Mouse (Mus musculus): ENCODE data around the gene Exog.

DNA sequence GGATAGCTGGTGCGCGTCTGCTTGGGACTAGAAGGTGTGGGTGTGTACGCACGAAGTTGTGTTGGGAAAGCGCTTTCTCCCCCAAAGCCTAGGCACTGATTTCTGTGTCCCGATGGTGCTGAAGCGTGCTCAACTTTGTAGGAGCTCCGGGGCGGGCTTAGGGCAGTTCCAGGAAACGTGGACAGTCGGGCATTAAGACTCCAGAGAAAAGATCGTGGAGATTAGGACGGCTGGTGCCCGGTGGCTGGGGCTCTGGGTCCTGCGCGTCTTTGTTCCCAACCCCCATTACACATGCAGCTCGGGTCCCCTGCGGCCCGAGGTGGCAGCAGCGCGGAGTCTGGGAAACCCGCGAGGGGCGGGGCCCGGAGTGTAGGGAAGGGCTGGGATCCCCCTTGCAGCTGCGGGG lies 41.5 kb upstream of the Exog start:
- TF ChIP-seq CTCF (IDR thresholded peaks at IDR 0.05; ENCODE audit: insufficient read depth, low read depth, low read length): no peak
- TF ChIP-seq POLR2A (IDR thresholded peaks at IDR 0.05; ENCODE audit: insufficient read depth, low read depth, low read length): no peak
